Mouse (Mus musculus): ENCODE data around the gene Aars.

DNA sequence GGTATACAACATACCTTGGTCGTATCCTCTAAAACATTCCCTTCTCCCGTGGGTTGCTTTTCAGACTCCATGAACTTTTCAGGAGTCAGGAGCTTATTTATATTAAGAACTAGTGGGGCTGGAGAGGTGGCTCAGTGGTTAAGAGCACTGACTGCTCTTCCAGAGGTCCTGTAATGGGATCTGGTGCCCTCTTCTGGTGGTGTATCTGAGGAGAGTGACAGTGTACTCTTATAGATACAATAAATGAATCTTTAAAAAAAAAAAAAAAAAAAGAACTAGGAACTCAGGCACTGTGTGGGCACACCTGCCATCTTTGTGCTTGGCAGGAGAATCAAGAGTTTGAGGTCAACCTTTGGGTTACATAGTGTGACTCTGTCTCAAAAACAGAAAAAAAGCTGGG is 15.8 kb downstream of the Aars start:
- TF ChIP-seq CTCF (IDR thresholded peaks at IDR 0.05; ENCODE audit: borderline replicate concordance, insufficient read depth, low read length) (no peak), POLR2A (IDR thresholded peaks at IDR 0.05; ENCODE audit: low read depth, low read length) (no peak)
